Mouse (Mus musculus) kidney, adult 10 weeks (tissue): Measurements from ENCODE around the gene Vmn2r86. TPM values are rescaled to one million over a fixed set of nuclear protein-coding genes. Genes with fewer than 3 reads are reported as not detected.

Source experiments
- polyA plus RNA-seq: library from polyadenylated mRNA; stranded (reverse); fragments of 350-450 nt; fragmentation: Illumina TruSeq; extraction: RNeasy Lipid Tissue Mini Kit (QIAGEN cat#74804); gene quantifications from one replicate; pipeline ENCODE4 v1.2.3, GENCODE M21; 2014; ENCODE audit warnings: low read depth, low replicate concordance

Gene Vmn2r86
- not detected for polyA plus RNA-seq

GRCm38 (mm10) chr10:130455950-130456349 lies at the start of gene Vmn2r86:
Vmn2r86 (minus strand) TSS chr10:130456050.

GRCm38 (mm10) chr10:130497296-130497695 lies 41.4 kb upstream of the Vmn2r86 start, which contains the start of gene Vmn2r87:
Vmn2r87 (minus strand) TSS chr10:130497396.

GRCm38 (mm10) chr10:130429603-130430002 lies 26.2 kb downstream of the Vmn2r86 start, which contains the start of gene Vmn2r85:
Vmn2r85 (minus strand) TSS chr10:130429703.

GRCm38 (mm10) chr10:130394232-130394631 lies 61.6 kb downstream of the Vmn2r86 start, which contains the start of gene Vmn2r84:
Vmn2r84 (minus strand) TSS chr10:130394332.

Other genes starting within 250 kb of the Vmn2r86 start
- gene Olfr827, start 241.6 kb downstream of the Vmn2r86 start, polyA plus RNA-seq = not detected
- not detected for gene Neurod4, start 175.8 kb downstream of the Vmn2r86 start, polyA plus RNA-seq
- gene Tespa1, start 133.2 kb downstream of the Vmn2r86 start, polyA plus RNA-seq = not detected
- not detected for gene Vmn2r84, start 61.7 kb downstream of the Vmn2r86 start, polyA plus RNA-seq
- gene Vmn2r85, start 26.3 kb downstream of the Vmn2r86 start, polyA plus RNA-seq = not detected
- gene Vmn2r87, start 41.3 kb upstream of the Vmn2r86 start, polyA plus RNA-seq = not detected